Mouse (Mus musculus) bone marrow, adult 2 months (tissue): Measurements from ENCODE around the gene Mmp15.

ENCODE experiments used
- CTCF ChIP-seq: fragments of 200-500 bp; IDR thresholded peaks from 2 replicates; pipeline ENCODE4 v1.5.1; 2011; ENCODE audit warnings: low read length, control low read depth; ENCODE audit not compliant: control insufficient read depth, insufficient read depth
- POLR2A ChIP-seq: fragments of 200-500 bp; IDR thresholded peaks from 2 replicates; pipeline ENCODE4 v1.6.1; 2011; ENCODE audit warnings: low read depth, mild to moderate bottlenecking, control low read depth, low read length, borderline replicate concordance; ENCODE audit not compliant: control insufficient read depth

- no peak for TF ChIP-seq CTCF
- no peak for TF ChIP-seq POLR2A
Observed at GRCm38 (mm10) chr8:95387936-95388335, 35.9 kb downstream of the Mmp15 start.
